ENCODE assay signal across 25 mouse cellular contexts in the genomic region with DNA sequence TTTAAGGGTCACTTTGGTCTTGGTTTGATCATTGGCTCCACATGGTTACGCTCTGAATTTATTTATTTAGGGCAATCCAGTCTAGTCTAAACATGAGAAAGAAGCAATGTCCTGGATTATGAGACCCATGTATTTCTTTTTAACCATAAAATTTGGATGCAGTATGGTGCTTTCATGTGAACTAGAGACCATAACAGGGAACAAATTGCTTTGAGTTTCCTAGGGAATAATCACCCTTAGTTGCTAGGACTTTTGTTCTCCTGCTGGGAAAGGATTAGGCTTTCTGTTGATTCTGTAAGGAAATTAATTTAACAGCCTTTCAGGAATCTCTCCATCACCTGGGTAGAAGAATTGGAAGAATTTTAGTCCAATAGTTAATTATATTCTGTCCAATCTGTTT.
DNase-seq lines count a peak whose midpoint lies in the region; ATAC-seq lines count a peak whose summit lies in the region.
"Had no signal": no experiment of that assay in that cellular context is flagged by ENCODE, and none has a peak within 500 bp of the region (broad histone marks: within the 10 kb centered on the region; RNA-seq: fewer than 3 reads in every experiment).

No protein-coding gene starts in this region.

- DNase-seq in forebrain, embryonic 10.5 days (ENCODE audit: extremely low spot score, low spot score) = no peak
- peak; percentile 28 for DNase-seq in forebrain, embryonic 14.5 days (ENCODE audit: low spot score)
- peak; percentile 7 for DNase-seq in midbrain, embryonic 14.5 days
- DNase-seq: adrenal gland, adult 2 months; adrenal gland, postnatal 14 days; cerebellum, adult 11-12 months; cerebellum, adult 8-10 months; cerebellum, postnatal 10 days; cerebellum, postnatal 36 days; gastrocnemius, postnatal 10 days; gastrocnemius, postnatal 36 days; heart, adult 2 months; heart, postnatal 14 days; heart, postnatal 4 days; kidney, adult 18-20 months had no signal

- no peak overlapping the region for H3K9ac ChIP-seq in forebrain, embryonic 13.5 days
- H3K9ac ChIP-seq in forebrain, embryonic 14.5 days (ENCODE audit: low read length) = no peak overlapping the region
- no peak overlapping the region for H3K9ac ChIP-seq in forebrain, embryonic 16.5 days (replicated peaks; ENCODE audit: low read depth, low read length)
- no peak overlapping the region for H3K9ac ChIP-seq in midbrain, embryonic 14.5 days (replicated peaks; ENCODE audit: low read length)
- H3K9ac ChIP-seq in midbrain, embryonic 16.5 days (ENCODE audit: low read depth, low read length) = no peak overlapping the region
- H3K9ac ChIP-seq: heart, embryonic 13.5 days; hindbrain, embryonic 14.5 days had no signal

- H3K4me3 ChIP-seq in forebrain, embryonic 10.5 days = no peak overlapping the region
- H3K4me3 ChIP-seq in forebrain, embryonic 13.5 days = no peak overlapping the region
- H3K4me3 ChIP-seq in forebrain, embryonic 14.5 days (ENCODE audit: low read depth, low read length) = no peak overlapping the region
- no peak overlapping the region for H3K4me3 ChIP-seq in forebrain, embryonic 16.5 days (replicated peaks; ENCODE audit: low read length)
- H3K4me3 ChIP-seq in midbrain, embryonic 14.5 days (replicated peaks; ENCODE audit: low read depth, low read length) = no peak overlapping the region
- no peak overlapping the region for H3K4me3 ChIP-seq in midbrain, embryonic 16.5 days (ENCODE audit: low read depth, low read length)
- H3K4me3 ChIP-seq: heart, adult 2 months; heart, embryonic 10.5 days; heart, embryonic 13.5 days had no signal

- ATAC-seq in forebrain, embryonic 13.5 days = no peak
- no peak; the same call in 1 of the 2 replicates for ATAC-seq in forebrain, embryonic 14.5 days
- no peak for ATAC-seq in forebrain, embryonic 16.5 days
- ATAC-seq in midbrain, embryonic 14.5 days (ENCODE audit: low FRiP score, low TSS enrichment) = no peak
- no peak for ATAC-seq in midbrain, embryonic 16.5 days
- ATAC-seq: CD4-positive, CD25-positive, alpha-beta regulatory T cell, adult 4 months; hindbrain, postnatal 0 days; inflammation-experienced regulatory T-cells, adult 6 months; intestine, embryonic 16.5 days had no signal

- no peaks in the 10 kb centered on the region for H3K27me3 ChIP-seq in forebrain, embryonic 10.5 days (ENCODE audit: poor library complexity, severe bottlenecking)
- H3K27me3 ChIP-seq in forebrain, embryonic 13.5 days = no peaks in the 10 kb centered on the region
- H3K27me3 ChIP-seq in forebrain, embryonic 14.5 days (replicated peaks; ENCODE audit: control insufficient read depth, insufficient read depth, low read length) = no peaks in the 10 kb centered on the region
- no peaks in the 10 kb centered on the region for H3K27me3 ChIP-seq in forebrain, embryonic 16.5 days (replicated peaks; ENCODE audit: control insufficient read depth, insufficient read depth, low read length)
- H3K27me3 ChIP-seq in midbrain, embryonic 14.5 days (ENCODE audit: control insufficient read depth, insufficient read depth, low read length) = no peaks in the 10 kb centered on the region
- no peaks in the 10 kb centered on the region for H3K27me3 ChIP-seq in midbrain, embryonic 16.5 days (ENCODE audit: control insufficient read depth, insufficient read depth, low read depth, low read length)
- H3K27me3 ChIP-seq: heart, embryonic 13.5 days had no signal

- H3K27ac ChIP-seq in forebrain, embryonic 10.5 days = peak overlapping the region; percentile 77
- H3K27ac ChIP-seq in forebrain, embryonic 13.5 days = no peak overlapping the region
- no peak overlapping the region for H3K27ac ChIP-seq in forebrain, embryonic 14.5 days (ENCODE audit: low read depth, low read length)
- H3K27ac ChIP-seq in forebrain, embryonic 16.5 days (ENCODE audit: low read length) = no peak overlapping the region
- no peak overlapping the region for H3K27ac ChIP-seq in midbrain, embryonic 14.5 days (replicated peaks; ENCODE audit: low read depth, low read length)
- no peak overlapping the region for H3K27ac ChIP-seq in midbrain, embryonic 16.5 days (ENCODE audit: low read length)
- H3K27ac ChIP-seq: heart, adult 2 months; heart, embryonic 10.5 days; heart, embryonic 13.5 days; hindbrain, embryonic 14.5 days; hindbrain, postnatal 0 days had no signal

- 43% methylated on average over 1 of the region's 1 CpGs for WGBS in forebrain, embryonic 10.5 days
- 21% methylated on average over 1 of the region's 1 CpGs for WGBS in forebrain, embryonic 13.5 days
- WGBS in forebrain, embryonic 14.5 days = 3% methylated on average over 1 of the region's 1 CpGs
- 20% methylated on average over 1 of the region's 1 CpGs for WGBS in forebrain, embryonic 16.5 days
- WGBS in midbrain, embryonic 14.5 days = 17% methylated on average over 1 of the region's 1 CpGs
- 11% methylated on average over 1 of the region's 1 CpGs for WGBS in midbrain, embryonic 16.5 days

- peaks cover 14% of the 10 kb centered on the region for H3K4me1 ChIP-seq in forebrain, embryonic 10.5 days
- H3K4me1 ChIP-seq in forebrain, embryonic 13.5 days = no peaks in the 10 kb centered on the region
- no peaks in the 10 kb centered on the region for H3K4me1 ChIP-seq in forebrain, embryonic 14.5 days (ENCODE audit: control insufficient read depth, insufficient read depth, low read length)
- no peaks in the 10 kb centered on the region for H3K4me1 ChIP-seq in forebrain, embryonic 16.5 days (replicated peaks; ENCODE audit: control insufficient read depth, insufficient read depth, low read length)
- no peaks in the 10 kb centered on the region for H3K4me1 ChIP-seq in midbrain, embryonic 14.5 days (ENCODE audit: control insufficient read depth, insufficient read depth, low read length)
- no peaks in the 10 kb centered on the region for H3K4me1 ChIP-seq in midbrain, embryonic 16.5 days (ENCODE audit: control insufficient read depth, insufficient read depth, low read length)
- H3K4me1 ChIP-seq: heart, embryonic 10.5 days; heart, embryonic 13.5 days had no signal

- no peak overlapping the region for H3K4me2 ChIP-seq in forebrain, embryonic 13.5 days
- H3K4me2 ChIP-seq in forebrain, embryonic 14.5 days (ENCODE audit: low read length) = no peak overlapping the region
- no peak overlapping the region for H3K4me2 ChIP-seq in forebrain, embryonic 16.5 days (ENCODE audit: low read length)
- H3K4me2 ChIP-seq in midbrain, embryonic 14.5 days (ENCODE audit: low read length) = no peak overlapping the region
- H3K4me2 ChIP-seq in midbrain, embryonic 16.5 days (ENCODE audit: low read length) = no peak overlapping the region
- H3K4me2 ChIP-seq: heart, embryonic 13.5 days; hindbrain, embryonic 14.5 days had no signal

- no peaks in the 10 kb centered on the region for H3K36me3 ChIP-seq in forebrain, embryonic 10.5 days (replicated peaks)
- H3K36me3 ChIP-seq in forebrain, embryonic 13.5 days (ENCODE audit: poor library complexity, severe bottlenecking) = no peaks in the 10 kb centered on the region
- H3K36me3 ChIP-seq in forebrain, embryonic 14.5 days (ENCODE audit: control insufficient read depth, insufficient read depth, low read length) = no peaks in the 10 kb centered on the region
- no peaks in the 10 kb centered on the region for H3K36me3 ChIP-seq in forebrain, embryonic 16.5 days (ENCODE audit: control insufficient read depth, insufficient read depth)
- H3K36me3 ChIP-seq in midbrain, embryonic 14.5 days (ENCODE audit: control insufficient read depth, insufficient read depth, low read length) = no peaks in the 10 kb centered on the region
- H3K36me3 ChIP-seq in midbrain, embryonic 16.5 days (ENCODE audit: control insufficient read depth, insufficient read depth, low read length) = no peaks in the 10 kb centered on the region
- H3K36me3 ChIP-seq: heart, embryonic 10.5 days; heart, embryonic 13.5 days had no signal

- H3K9me3 ChIP-seq in forebrain, embryonic 10.5 days = no peaks in the 10 kb centered on the region
- no peaks in the 10 kb centered on the region for H3K9me3 ChIP-seq in forebrain, embryonic 13.5 days (replicated peaks)
- no peaks in the 10 kb centered on the region for H3K9me3 ChIP-seq in forebrain, embryonic 14.5 days (replicated peaks; ENCODE audit: control insufficient read depth, low read length)
- no peaks in the 10 kb centered on the region for H3K9me3 ChIP-seq in forebrain, embryonic 16.5 days (ENCODE audit: control insufficient read depth, low read length)
- H3K9me3 ChIP-seq in midbrain, embryonic 14.5 days (ENCODE audit: control insufficient read depth, low read length) = no peaks in the 10 kb centered on the region
- no peaks in the 10 kb centered on the region for H3K9me3 ChIP-seq in midbrain, embryonic 16.5 days (replicated peaks; ENCODE audit: control insufficient read depth, low read length, poor library complexity, severe bottlenecking)
- H3K9me3 ChIP-seq: heart, embryonic 10.5 days; heart, embryonic 13.5 days had no signal
